Mouse (Mus musculus): ENCODE measurements around the gene Tmem200b.

Tmem200b gene

DNA sequence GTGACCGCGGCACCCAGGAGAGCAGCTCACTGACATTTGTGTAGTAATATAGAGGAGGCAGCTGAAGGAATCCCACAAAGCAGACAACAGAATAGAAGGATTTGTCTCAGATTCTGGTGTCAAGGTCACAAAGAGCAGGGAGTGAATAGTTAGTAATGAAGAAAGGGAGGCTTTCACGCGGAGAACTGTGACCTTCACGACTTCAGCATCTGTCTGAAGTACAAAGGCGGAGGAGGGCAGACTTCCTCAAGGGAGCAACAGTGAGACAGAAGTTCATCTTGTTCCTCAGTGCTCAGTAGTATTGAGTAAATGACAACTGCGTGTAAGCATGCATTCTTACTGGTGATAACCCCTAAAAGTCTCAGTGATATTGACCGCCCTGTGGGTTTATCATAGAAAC is 29.1 kb downstream of the Tmem200b start:
- DNase-seq (ENCODE audit: low spot score): no peak

DNA sequence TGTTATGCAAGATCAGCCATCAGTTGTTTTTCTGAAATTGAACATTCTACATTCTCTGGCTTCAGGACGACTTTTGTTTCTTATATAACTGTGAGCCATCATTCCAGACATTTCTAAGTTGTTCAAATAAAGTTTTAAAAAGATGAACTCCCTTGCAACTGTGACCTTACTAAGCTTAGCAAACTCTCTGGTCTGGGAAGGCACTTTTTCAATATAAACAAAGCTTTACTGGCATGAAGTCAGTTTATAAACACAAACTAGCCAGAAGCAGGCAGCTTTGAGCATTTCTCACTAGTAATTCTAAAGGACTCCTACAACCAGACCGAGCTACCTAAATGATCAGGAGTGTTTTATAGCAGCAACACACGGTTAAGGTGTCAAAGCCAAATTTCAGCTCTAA is 35.6 kb downstream of the Tmem200b start:
- DNase-seq (ENCODE audit: low spot score): no peak

DNA sequence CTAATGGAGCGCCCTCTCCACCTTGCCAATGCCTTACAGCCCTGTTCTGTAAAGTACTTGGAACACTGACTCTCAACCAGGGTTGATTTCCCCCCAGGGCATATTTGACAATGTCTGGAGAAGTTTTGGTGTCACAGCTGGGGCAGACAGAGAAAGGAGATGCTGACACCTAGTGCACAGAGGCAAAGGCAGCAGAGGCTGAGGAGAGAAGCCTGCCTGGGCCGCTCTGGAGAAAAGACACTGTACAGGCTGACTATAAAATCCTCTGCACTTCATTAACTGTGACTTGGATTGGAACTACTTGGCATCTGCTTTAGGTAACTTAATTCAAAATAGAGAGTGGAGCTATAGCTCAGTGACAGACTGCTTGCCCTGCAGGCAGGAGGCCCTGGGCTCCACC is 47.3 kb downstream of the Tmem200b start:
- DNase-seq (ENCODE audit: low spot score): no peak

DNA sequence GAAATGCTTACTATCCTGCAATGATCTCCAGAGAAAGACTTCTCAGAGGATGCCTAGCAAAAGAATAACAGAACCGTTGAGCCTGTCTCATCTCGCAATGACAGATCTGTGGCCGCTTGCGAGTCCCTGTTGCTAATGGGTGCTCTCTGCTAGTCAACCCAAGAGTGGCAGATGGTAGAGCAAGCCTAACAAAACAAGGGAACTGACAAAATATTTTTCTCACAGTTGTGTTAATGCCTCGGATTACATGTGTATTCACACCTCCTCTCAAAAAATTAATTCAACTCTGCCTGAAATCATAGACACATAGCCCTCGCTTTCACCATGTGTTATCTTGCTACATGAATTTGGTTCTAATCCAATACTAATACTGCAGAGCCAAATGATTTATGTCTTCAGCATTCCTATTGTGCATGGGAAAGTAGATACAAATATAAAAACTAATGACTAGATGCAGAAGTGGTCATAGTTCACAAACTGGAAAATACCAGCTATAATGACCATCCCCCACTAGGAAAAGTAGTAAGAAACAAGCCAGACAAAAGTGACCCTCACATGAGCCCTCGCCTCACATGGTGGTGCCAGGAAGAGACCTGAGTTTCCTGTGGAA is 48.8 kb downstream of the Tmem200b start:
- DNase-seq (ENCODE audit: low spot score): no peak

All from retina, embryonic 14.5 days (tissue).